ENCODE assay signal across 12 mouse cellular contexts in genomic region chr11:95245456-95245855, GRCm38 (mm10). TPM values are rescaled to one million over a fixed set of nuclear protein-coding genes. Genes with fewer than 3 reads are reported as not detected.
"Had no signal": no experiment of that assay in that cellular context is flagged by ENCODE, and none has a peak within 500 bp of the region (broad histone marks: within the 10 kb centered on the region; RNA-seq: fewer than 3 reads in every experiment).

No protein-coding gene starts in this region.

- DNase-seq: retina, postnatal 1 day; right cerebral cortex, adult 18-20 months; right cerebral cortex, postnatal 14 days; right cerebral cortex, postnatal 25 days; right cerebral cortex, postnatal 4 days; spleen, adult 18-20 months; thymus, adult 2 months; thymus, postnatal 14 days; thymus, postnatal 25 days; thymus, postnatal 36 days; thymus, postnatal 4 days had no signal

RNA-seq across cellular contexts. Expression of gene Tac4, which starts 15.9 kb away (rescaled TPM):
- total RNA-seq: neutrophil, adult 5-6 weeks had no signal
